Mouse (Mus musculus): Measurements from ENCODE around the gene Extl2. TPM values are rescaled to one million over a fixed set of nuclear protein-coding genes. Genes with fewer than 3 reads are reported as not detected.

Extl2 gene
- total RNA-seq, 1 experiment from 2014 or later: 17.8 TPM

Small RNAs within 50 kb of the gene (microRNA-seq; reads per million reads assigned to microRNA genes)
- gene Mir669n: 0 reads per million in 2 experiments

Other genes with a start within 250 kb of the Extl2 start
- 20.6 and 28.9 TPM in 2 replicates for gene Dph5, start 119.6 kb upstream of the Extl2 start, total RNA-seq (2021)
- gene Slc30a7, start 56 bp upstream of the Extl2 start, total RNA-seq (2021): 30.7 and 41.3 TPM in 2 replicates
- 25.7 and 27.2 TPM in 2 replicates for gene Vcam1, start 122.2 kb downstream of the Extl2 start, total RNA-seq (2021)
- 0.44 and 0.49 TPM in 2 replicates for gene Gpr88, start 246.0 kb downstream of the Extl2 start, total RNA-seq (2021)